Mouse (Mus musculus) embryonic fibroblast, embryonic 13.5 days (primary cell): Measurements from ENCODE around the gene Tmem94. TPM values are rescaled to one million over a fixed set of nuclear protein-coding genes. Genes with fewer than 3 reads are reported as not detected.

Experiments
- H3K27ac ChIP-seq: 2 replicates; pipeline ENCODE4 v1.5.1; 2012; ENCODE audit warnings: low read length, control low read depth, inconsistent platforms; ENCODE audit not compliant: insufficient read depth
- H3K4me1 ChIP-seq: 2 replicates; pipeline ENCODE4 v1.6.1; 2011; ENCODE audit warnings: low read length; ENCODE audit not compliant: control insufficient read depth, insufficient read depth
- H3K4me3 ChIP-seq: 2 replicates; pipeline ENCODE4 v1.5.1; 2011; ENCODE audit warnings: mild to moderate bottlenecking, control low read depth, low read length; ENCODE audit not compliant: insufficient read depth
- CTCF ChIP-seq: IDR thresholded peaks from 2 replicates; pipeline ENCODE4 v1.5.1; 2011; ENCODE audit warnings: mild to moderate bottlenecking, control low read depth, low read length, moderate library complexity, borderline replicate concordance; ENCODE audit not compliant: insufficient read depth
- POLR2A ChIP-seq: IDR thresholded peaks from 2 replicates; pipeline ENCODE4 v1.6.1; 2011; ENCODE audit warnings: low read depth, mild to moderate bottlenecking, control low read depth, low read length, moderate library complexity
- polyA plus RNA-seq: library from polyadenylated mRNA; stranded (reverse); fragments of >200 nt; gene quantifications from 2 replicates; pipeline ENCODE4 v1.2.4, GENCODE M21; 2011; ENCODE audit warnings: low read depth; ENCODE audit not compliant: missing spikeins, insufficient read length

Tmem94 gene
- polyA plus RNA-seq, 1 experiment: 17.4 TPM

DNA sequence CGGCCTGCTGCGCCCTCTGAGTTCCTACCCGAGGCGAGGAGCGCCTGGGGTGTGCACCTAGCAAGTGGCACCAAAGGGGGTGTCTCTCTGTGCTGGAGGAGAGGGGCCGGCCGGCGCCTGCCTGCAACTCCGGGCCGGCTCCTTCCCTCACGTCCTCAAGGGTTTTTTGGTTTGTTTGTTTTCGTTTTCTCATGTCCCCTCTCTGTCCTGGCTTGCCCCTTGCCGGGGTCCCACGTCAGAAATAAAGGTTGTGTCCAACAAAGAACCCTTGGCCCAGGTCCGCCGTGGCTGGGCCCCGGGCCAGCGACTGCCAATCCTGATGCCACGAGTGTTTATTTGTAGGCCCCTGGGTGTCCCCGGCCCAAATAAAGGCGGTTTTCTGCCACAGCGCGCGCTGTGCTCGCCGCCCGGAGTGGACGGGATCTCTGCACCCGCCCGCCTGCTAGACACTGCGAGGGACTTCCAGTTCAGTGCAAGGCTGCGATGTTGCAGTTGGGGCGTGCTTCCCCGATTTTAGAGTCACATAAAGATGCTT lies 441 bp downstream of the Tmem94 start:
- Histone ChIP-seq H3K4me3 (peak overlapping the region; percentile 80), H3K4me1 (no peaks in the 10 kb centered on the region), H3K27ac (peak overlapping the region; percentile 63)
- peak; percentile 64 for TF ChIP-seq POLR2A
- no peak for TF ChIP-seq CTCF

GRCm38 (mm10) chr11:115766356-115766943 lies 1.2 kb downstream of the Tmem94 start:
- Histone ChIP-seq H3K27ac (peak overlapping the region; percentile 63), H3K4me3 (peak overlapping the region; percentile 80), H3K4me1 (no peaks in the 10 kb centered on the region)
- TF ChIP-seq CTCF (no peak), POLR2A (no peak)

DNA sequence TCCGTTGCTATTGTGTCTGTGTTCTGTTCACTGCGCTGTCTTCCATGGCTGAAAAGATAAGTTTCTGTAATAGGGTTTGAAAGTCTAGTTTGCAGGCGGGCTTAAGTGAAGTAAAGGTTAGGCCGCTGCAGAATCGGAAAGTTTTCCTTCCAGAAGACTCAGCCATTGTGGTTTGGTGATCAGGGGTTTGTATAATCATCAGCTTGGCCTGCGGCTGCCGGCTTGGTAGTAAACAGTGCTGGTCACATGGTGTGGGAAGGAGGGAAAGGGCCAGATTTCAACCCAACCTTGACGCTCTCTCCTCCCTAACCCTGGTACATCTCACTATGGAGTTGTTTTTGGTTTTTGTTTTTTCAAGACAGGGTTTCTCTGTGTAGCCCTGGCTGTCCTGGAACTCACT lies 1.7 kb downstream of the Tmem94 start:
- no peak overlapping the region for H3K4me3 ChIP-seq
- no peak for TF ChIP-seq CTCF
- no peak for TF ChIP-seq POLR2A
- no peaks in the 10 kb centered on the region for H3K4me1 ChIP-seq
- no peak overlapping the region for H3K27ac ChIP-seq

DNA sequence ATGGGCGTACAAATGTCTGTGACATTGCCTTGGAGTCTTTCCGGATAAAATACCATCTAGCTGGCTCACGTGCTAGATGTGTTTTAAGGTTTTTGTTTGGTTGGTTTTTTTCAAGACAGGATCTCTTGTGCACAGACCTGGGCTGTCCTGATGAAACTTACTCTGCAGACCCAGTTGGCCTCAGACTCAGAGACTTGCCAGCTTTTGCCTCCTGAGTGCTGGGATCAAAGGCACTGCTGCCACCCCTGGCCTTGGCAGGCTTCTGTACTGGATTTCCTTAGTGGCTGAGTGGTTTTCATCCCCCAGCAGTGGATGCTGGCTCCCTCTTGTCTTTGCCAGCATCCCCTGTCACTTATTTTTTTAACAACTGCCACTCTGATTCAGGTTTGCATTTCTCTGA lies 3.7 kb downstream of the Tmem94 start:
- no peak for TF ChIP-seq POLR2A
- TF ChIP-seq CTCF: no peak
- Histone ChIP-seq H3K4me1 (no peaks in the 10 kb centered on the region), H3K4me3 (no peak overlapping the region), H3K27ac (no peak overlapping the region)

- TF ChIP-seq CTCF (no peak), POLR2A (no peak)
- Histone ChIP-seq H3K4me3 (no peak overlapping the region), H3K4me1 (peaks cover 7% of the 10 kb centered on the region; the same call in 1 of the 2 replicates), H3K27ac (no peak overlapping the region)
These were observed 9.4 kb downstream of the Tmem94 start for GRCm38 (mm10) chr11:115774653-115775052.

GRCm38 (mm10) chr11:115775821-115776665 lies 10.8 kb downstream of the Tmem94 start:
- H3K4me3 ChIP-seq: no peak overlapping the region
- no peak overlapping the region for H3K27ac ChIP-seq
- peaks cover 7% of the 10 kb centered on the region; the same call in 1 of the 2 replicates for H3K4me1 ChIP-seq
- TF ChIP-seq POLR2A (no peak), CTCF (no peak)

DNA sequence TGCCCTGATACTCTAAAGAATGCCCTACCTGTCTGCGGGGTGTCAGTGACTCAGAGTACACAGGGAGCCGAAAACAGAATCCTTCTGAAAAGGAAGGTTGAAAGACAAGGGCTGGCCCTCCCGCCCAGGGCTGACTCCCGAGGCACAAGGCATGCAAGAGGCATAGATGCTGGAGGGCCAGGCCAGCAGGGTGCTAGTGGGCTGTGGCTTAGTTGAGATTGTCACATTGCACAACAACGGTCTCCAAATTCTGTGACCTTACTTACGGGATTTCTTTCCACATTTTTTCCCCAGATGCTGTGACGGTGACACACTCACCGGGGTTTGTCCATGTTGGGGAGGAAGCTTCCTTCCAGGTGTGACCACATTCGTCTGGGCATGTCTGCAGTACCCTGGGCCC lies 11.7 kb downstream of the Tmem94 start:
- TF ChIP-seq POLR2A (no peak), CTCF (no peak)
- Histone ChIP-seq H3K4me1 (peaks cover 7% of the 10 kb centered on the region; the same call in 1 of the 2 replicates), H3K4me3 (no peak overlapping the region), H3K27ac (no peak overlapping the region)

DNA sequence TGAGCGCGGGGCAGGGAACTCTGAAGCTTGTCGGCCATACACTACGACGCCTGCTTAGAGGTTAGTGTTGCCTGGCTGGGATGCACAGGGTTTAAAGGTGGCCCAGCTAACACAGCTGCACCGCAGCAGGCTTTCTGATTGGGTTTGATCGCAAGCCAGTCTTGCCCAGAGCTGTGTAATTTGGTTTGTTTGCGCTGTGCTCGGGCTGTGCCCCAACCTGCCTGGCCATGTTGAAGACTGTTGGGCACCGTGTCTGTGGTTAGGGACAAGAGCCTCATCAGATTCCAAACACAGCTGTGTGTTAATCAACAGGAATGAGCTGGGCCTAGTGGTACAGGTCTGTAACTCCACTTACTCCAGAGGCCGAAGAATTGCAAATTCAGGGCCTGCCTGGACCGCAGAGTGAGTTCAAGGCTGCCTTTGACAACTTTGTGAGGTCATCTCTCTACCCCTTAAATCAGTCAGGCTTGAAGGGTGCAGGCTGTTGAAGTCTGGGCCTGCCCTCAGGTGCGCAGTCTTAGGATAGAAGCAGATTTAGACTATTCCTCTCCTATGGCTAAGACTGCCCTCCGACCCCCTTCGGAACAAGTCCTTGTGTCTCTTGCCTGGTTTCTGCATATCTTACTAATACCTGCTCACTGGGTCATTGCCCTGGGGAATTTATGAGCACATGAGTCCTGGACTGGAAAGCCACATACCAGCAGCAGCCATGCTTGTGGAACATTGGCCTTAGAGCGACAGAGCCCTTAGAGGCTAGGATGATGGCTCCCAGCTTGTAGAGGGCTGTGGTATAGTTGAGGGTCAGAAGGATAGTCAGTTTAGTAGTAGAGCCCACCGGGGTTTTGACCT lies 12.5 kb downstream of the Tmem94 start:
- no peak for TF ChIP-seq CTCF
- no peak for TF ChIP-seq POLR2A
- Histone ChIP-seq H3K4me1 (peaks cover 7% of the 10 kb centered on the region; the same call in 1 of the 2 replicates), H3K4me3 (no peak overlapping the region), H3K27ac (no peak overlapping the region)

- Histone ChIP-seq H3K4me1 (peaks cover 7% of the 10 kb centered on the region; the same call in 1 of the 2 replicates), H3K27ac (no peak overlapping the region), H3K4me3 (no peak overlapping the region)
- TF ChIP-seq CTCF (no peak), POLR2A (no peak)
These were observed 13.9 kb downstream of the Tmem94 start for GRCm38 (mm10) chr11:115779038-115779571.
